Mouse (Mus musculus) testis, postnatal 10 days (tissue): ENCODE results near the gene Zfp628.
"Not testable (repeated sequence)": the region's sequence is repeated elsewhere in the genome, so short reads cannot be mapped to it uniquely, and the experiment has no call there.

Source experiments
- DNase-seq: peaks from one replicate; pipeline ENCODE4 v3.0.0; 2021; ENCODE audit warnings: low spot score

Zfp628 gene

GRCm38 (mm10) chr7:4915007-4915665 lies at the start of gene Zfp628:
Gene Zfp628 (plus strand): TSS chr7:4915217.
- DNase-seq: peak; percentile 96

DNA sequence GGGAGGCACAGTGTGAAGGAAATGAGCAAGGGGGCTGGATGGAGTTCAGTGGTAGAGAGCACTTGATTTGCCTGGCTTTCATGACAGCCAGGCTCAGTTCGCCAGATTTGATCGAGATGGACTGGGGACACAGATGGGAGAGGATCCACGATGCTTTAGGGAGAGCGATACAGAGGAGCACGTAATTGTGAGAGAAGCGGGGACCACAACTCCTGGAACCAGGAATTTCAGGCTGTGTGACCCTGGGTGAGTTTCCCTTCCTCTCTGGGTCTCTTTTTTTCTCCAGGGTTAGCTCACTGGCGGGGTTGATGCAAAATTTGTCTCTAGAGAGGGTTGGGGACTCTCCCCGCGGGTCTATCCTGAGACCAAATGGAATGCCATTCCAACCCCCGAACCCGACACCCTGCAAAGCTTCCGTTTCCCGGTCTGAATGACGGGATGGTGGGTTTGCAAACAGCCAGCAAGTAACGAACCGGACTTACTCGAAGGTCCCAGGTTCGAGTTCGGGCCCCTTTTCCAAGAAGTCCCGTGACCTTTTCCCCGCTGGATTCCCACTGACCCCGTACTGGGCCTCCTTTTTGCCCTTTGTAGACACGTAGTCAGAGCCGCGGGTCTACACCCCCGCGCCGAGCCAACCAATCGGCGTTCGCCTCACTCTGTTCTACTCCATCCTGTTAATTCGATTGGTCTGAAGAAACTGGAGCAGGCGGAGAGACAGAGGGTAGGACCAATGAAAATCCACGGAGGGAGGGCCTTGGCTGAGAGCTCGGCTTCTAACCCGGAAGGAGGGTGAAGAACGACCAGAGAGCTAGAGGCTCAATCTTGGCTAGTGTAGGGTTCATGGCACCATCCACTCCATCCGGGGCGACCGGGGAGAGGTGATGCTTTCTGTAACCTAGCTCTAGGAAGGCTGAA lies 49.2 kb upstream of the Zfp628 start:
- DNase-seq: peak; percentile 96

DNA sequence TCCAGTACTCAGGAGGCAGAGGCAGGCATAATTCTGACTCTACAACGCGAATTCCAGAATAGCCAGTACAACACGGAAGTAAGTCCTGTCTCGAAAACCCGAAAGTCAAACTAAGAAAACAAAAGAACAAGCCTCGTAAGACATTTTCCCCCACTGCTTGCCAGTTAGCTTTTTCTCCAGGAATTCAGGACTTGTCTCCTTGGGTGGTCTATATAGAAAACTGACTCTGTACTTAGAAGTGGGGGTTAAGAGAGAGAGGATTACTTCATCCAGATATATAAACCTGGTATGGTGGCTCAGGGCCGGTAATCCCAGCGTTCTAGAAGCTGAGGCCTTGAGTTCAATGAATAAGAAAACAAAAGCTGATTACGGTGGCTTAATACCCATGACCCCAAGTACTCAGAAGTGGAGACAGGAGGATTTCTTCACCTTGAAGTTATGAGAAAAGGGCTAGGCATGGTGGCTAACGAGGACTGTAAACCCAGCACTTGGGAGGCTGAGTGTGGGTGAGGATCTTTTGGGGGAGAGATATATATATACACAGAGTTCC lies 48.3 kb upstream of the Zfp628 start:
- DNase-seq: no peak

GRCm38 (mm10) chr7:4870133-4870532 lies 44.9 kb upstream of the Zfp628 start, which contains the start of gene Isoc2b:
Gene Isoc2b (minus strand): TSS chr7:4870258.
- peak; percentile 46 for DNase-seq

DNA sequence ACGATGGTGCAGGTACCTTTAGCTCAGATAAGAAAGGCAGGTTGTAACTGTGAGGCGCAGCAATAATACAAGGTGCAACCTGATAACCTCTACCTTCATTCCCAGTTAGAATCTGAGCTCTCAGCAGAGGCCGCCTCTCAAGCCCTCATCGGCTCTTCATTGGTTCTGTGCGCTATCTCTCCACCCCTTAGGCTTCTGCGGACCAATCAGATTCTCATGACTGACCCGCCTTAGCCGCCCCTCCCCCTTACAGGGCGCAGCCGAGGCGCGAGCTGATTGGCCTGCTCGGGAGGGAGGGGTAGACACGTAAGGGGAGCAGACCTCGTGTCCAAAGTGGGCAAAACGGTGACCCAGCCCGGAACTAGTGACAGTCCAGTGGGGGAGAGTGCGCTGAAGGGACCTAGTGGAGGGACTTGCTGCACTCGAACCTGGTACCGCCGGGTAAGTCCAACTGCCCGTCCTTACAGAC lies 38.2 kb upstream of the Zfp628 start, which contains the start of gene Isoc2a:
TSS of gene Isoc2a (plus strand) at position 401 of the 469 bp plus-strand sequence.
- DNase-seq: peak; percentile 88

GRCm38 (mm10) chr7:4877226-4877625 lies 37.8 kb upstream of the Zfp628 start:
- DNase-seq: peak; percentile 40

DNA sequence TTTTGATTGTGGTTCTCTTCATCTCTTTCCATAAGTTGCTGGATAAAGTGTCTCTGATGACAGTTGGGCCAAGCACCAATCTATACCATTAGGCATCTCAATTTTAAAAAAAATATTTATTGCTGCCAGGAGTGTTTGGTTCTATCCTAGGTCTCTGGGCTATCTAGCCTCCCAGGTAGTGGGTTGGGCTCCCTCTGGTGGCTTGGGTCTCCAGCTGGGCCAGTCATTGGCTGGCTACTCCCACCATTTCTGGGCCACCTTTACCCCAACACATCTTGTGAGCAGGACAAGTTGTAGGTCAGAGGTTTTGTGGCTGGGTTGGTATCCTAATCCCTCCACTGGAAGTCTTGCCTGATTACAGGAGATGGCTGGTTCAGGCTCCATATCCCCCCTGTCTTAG lies 36.8 kb upstream of the Zfp628 start:
- DNase-seq: peak; percentile 53

- not testable (repeated sequence) for DNase-seq
Observed at GRCm38 (mm10) chr7:4879036-4879435, 36.0 kb upstream of the Zfp628 start.

DNA sequence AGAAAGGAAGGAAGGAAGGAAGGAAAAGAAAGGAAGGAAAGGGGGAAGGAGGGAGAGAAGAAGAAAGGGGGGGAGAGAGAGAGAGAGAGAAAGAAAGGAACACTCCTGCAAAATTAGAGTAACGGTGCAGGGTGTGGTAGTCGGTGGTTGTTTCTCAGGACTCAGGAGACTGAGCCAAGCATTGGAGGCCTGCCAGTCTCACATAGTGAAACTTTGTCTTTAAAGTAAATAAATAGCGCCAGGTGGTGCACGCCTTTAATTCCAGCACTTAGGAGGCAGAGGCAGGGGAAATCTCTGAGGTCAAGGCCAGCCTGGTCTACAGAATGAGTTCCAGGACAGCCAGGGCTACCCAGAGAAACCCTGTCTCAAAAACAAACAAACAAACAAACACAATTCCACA lies 28.3 kb upstream of the Zfp628 start:
- DNase-seq: peak; percentile 69

- DNase-seq: no peak
Observed at GRCm38 (mm10) chr7:4895186-4895585, 19.8 kb upstream of the Zfp628 start.

DNA sequence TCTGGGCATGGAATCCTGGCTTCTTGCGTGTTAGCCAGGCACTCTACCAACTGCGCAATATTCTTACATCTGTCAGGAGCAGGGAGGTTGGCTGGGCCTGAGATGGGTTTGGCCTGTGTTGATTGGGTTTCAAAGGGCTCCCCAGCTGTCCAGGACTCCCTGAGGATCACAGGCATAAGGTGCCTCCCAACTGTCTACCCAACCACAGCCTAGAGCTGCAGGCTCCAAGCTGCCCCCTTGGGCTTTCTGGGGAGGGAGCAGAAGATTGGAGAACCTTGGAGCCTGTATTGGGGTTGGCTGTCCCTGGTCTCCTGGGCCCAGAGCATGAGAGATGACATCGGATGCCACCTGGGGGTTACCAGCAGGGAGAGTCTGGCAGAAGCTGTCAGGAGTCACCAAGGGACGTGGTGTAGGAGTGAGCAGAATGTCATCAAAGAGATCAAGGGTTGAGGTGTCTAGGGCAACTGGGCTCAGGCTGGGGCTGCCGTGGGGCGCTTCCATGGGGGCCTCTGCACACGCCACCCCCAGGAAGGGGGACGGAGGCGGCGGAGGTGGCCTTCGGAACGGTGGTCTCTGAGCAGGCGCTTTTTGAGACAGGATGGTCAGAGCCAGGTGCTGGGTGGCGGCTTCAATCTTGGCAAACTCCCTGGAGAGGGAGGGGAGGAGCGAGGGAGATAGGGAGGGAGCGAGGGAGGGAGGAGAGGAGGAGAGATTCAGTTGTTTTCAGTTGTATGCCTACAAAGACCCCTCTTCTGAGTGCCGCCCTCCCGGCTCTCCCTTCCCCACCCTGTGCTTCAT lies 16.0 kb upstream of the Zfp628 start:
- DNase-seq: peak; percentile 65

DNA sequence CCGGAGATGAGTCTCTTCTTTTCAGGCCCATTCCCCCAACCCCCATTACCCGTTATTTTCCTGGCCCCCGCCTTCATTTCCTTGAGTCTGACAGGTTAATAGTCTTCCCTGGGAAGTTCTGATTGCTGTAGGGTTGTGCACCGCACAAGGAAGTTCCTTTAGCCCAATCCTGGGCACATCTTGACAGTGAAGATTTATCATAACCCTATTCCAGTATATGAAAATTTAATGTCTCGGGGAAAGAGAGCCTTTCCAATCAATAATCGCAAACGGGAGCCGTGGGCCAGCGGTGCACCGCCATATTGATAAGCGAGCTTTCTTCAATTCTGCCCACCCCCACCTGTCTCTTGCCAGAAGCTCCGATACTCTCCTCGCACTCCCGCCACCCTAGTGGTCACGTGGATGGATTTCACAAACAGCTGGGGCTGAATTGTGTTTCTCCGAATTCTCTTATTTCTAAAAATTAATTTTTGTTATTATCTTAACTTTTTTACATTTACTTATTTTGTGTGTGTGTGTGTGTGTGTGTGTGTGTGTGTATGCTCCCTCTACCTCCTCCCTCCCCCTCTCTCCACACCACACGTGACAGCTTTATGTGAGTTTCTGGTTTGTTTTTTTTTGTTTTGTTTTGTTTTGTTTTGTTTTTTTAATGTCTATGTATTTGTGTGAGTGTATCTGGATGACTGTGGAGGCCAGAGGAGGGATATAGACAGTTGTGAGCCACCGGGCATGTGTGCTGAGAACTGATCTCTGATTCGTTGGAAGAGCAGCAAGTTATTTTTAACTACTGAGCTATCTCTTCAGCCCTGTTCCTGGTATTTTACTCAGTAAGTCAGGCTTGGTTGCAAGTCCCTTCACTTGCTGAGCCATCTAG lies 15.1 kb upstream of the Zfp628 start:
- DNase-seq: peak; percentile 71

DNA sequence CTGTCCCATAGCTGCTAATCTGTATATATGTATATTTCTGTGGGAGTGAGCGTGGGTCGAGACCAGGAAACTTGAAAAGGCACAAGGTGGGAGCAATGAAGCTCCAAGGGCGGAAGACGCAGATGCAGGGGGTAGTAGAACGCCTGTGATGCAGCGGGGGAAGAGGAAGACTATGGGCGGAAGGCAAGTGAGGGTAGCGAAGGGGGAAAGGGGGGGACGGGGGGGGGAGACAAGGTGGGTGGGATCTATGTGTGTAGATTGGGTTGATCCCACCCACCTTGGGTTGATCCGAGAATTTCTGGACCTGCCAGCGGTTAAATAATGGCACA lies 14.5 kb upstream of the Zfp628 start:
- peak; percentile 37 for DNase-seq

DNA sequence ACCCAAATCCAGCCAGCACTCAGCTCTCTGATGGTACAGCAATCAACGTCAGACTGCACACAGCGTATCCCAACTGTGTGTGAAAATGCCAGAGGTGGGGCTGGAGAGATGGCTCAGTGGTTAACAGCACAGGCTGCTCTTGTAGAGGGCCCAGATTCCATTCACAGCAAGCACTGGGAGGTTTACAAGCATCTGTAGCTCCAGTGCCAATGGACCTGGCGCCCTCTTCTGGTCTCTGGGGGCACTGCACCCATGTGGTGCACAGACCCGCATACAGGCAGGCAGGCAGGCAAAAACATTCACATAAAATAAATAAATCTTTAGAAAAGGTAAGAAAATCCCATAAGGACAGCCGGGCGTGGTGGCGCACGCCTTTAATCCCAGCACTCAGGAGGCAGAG lies 13.8 kb upstream of the Zfp628 start:
- DNase-seq: peak; percentile 82

DNA sequence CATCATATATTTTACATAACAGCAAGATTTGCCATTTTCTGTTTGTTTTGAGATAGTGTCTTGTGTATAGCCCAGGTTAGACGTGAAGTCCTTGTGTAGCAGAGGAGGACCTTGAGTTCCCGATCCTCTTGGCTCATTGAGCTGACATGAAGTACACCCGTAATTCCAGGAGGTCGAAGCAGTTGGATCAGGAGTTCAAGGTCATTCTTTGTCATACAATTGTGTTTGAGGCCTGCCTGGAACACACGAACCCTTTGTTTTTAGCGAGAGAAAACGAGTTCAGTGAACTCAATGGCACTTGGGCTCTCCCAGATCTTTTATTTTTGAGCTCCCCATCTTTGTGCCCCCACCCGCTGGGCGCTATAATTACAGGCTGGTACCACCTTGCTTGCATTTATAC lies 12.6 kb upstream of the Zfp628 start:
- DNase-seq: peak; percentile 30

DNA sequence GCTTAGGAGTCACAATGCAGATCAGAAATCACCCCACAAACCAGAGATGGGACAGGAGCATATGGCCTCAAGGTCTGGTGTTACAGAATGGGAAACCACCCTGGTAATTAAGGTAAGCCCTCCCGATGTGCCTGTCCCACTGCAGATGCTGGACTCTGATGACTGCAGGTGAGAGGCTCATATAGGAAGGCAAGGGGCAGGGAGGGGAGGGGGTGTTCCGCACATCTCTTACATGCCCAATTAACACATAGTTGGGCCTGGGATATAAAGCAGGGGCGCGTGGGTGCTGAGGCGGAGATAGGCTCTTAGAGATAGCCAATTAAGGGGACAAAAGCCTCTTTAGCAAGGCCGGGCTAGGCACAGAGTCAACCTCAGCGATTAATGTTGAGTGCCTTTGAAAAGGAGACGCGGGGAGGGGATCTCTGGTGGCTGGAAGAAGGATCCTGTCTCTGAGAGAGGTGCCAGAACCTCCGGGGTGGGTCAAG lies 8.5 kb upstream of the Zfp628 start, which contains the start of gene Gm36210:
TSS of gene Gm36210 (minus strand) at position 51 of the 485 bp plus-strand sequence.
- no peak for DNase-seq

GRCm38 (mm10) chr7:4911561-4911960 lies 3.5 kb upstream of the Zfp628 start:
- peak; percentile 88 for DNase-seq

GRCm38 (mm10) chr7:4912248-4912647 lies 2.8 kb upstream of the Zfp628 start:
- DNase-seq: no peak

DNA sequence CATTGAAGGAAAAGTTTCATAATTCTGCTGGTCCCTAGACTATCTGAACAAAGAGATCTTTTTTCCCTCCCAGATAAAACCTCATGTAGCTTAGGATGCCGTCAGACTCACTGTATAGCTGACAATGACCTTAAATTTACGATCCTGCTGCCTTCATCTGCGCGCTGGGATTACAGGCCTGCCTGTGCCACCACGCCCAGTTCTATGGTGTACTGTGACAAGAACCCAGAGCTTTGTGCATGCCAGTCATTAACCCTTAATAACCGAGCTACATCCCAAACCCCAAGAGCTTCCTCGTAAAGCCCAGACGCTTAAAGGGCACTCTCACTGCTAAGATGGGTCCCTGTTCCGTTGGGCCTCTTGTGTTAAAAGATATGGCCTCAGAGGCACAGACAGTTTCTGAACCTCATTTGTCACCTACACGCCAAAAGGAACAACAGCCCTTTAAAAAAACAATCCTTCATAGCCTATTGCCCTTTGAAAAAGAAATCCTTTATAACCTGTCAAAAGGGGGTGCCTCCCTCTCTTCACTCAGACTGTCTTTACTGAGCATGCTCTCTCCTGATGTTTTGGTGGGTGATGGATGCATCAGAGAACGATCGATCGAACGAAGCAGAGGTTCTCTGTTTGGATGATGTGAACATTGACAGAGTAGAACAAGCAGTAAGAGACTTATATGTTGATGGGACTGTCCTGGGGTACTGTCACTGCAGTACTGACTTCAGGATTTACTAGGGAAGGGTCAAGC lies 826 bp downstream of the Zfp628 start:
- DNase-seq: no peak

DNA sequence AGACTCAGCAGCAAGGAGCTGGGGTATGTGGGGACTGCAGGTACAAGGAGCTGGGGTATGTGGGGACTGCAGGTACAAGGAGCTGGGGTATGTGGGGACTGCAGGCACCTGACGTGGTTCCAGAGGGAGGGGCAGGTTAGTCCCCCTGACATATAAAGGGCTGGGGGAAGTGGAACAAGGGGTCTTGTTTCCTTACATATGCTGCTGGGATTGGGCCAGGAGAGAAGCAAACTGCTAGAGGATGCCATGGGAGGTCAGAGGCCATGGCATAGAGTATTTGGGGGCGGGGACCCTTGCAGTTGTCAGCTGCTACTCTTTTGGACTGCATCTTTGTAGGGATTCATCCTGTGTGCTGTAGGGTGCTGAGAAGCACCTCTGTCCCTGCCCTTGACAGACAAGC lies 2.5 kb downstream of the Zfp628 start:
- no peak for DNase-seq
